Mouse (Mus musculus) lung, embryonic 16.5 days (tissue): ENCODE results near the gene Scd3. TPM values are rescaled to one million over a fixed set of nuclear protein-coding genes. Genes with fewer than 3 reads are reported as not detected.

Source experiments
- ATAC-seq: fragments of 200-750 bp; cut with Nextera tagmentation; 2 replicates; pipeline ENCODE4 v1.8.0; 2017; ENCODE audit warnings: low read depth, mild to moderate bottlenecking, moderate library complexity
- H3K27ac ChIP-seq: fragments of 300-500 bp; sonication (generic); 2 replicates; pipeline ENCODE4 v1.5.1; 2014; ENCODE audit warnings: mild to moderate bottlenecking, control low read depth, low read length
- H3K27me3 ChIP-seq: fragments of 300-500 bp; sonication (generic); 2 replicates; pipeline ENCODE4 v1.6.1; 2014; ENCODE audit warnings: low read depth, low read length, mixed read lengths; ENCODE audit not compliant: control insufficient read depth, insufficient read depth
- H3K36me3 ChIP-seq: fragments of 300-500 bp; sonication (generic); 2 replicates; pipeline ENCODE4 v1.6.1; 2014; ENCODE audit warnings: low read length; ENCODE audit not compliant: control insufficient read depth, insufficient read depth
- H3K4me1 ChIP-seq: fragments of 300-500 bp; sonication (generic); replicated peaks from 2 replicates; pipeline ENCODE4 v1.6.1; 2014; ENCODE audit warnings: low read length, mixed read lengths; ENCODE audit not compliant: control insufficient read depth, insufficient read depth
- H3K4me2 ChIP-seq: fragments of 300-500 bp; sonication (generic); 2 replicates; pipeline ENCODE4 v1.6.1; 2014; ENCODE audit warnings: low read depth, low read length, control low read depth
- H3K4me3 ChIP-seq: fragments of 300-500 bp; sonication (generic); 2 replicates; pipeline ENCODE4 v1.5.1; 2014; ENCODE audit warnings: mild to moderate bottlenecking, low read length, control low read depth
- H3K9ac ChIP-seq: fragments of 300-500 bp; sonication (generic); 2 replicates; pipeline ENCODE4 v1.6.1; 2014; ENCODE audit warnings: low read length, control low read depth
- H3K9me3 ChIP-seq: fragments of 300-500 bp; sonication (generic); 2 replicates; pipeline ENCODE4 v1.6.1; 2016; ENCODE audit warnings: low read length; ENCODE audit not compliant: control insufficient read depth
- WGBS: fragments of 180-500 bp; shearing (Covaris S2); extraction: QIAGEN DNeasy Blood & Tissue Kit; methylation state at CpG from one replicate; pipeline ENCODE4 v1.1.7; 2014; 5-methylcytosine and 5-hydroxymethylcytosine counted together
- polyA plus RNA-seq: library from polyadenylated mRNA; unstranded; fragments of >200 nt; fragmentation: Nextera tagmentation; extraction: Ambion mirVana; gene quantifications from 2 replicates; pipeline ENCODE4 v1.2.1, GENCODE M21; 2015

The Scd3 gene
- polyA plus RNA-seq: 0.48 and 0.91 TPM in 2 replicates

DNA sequence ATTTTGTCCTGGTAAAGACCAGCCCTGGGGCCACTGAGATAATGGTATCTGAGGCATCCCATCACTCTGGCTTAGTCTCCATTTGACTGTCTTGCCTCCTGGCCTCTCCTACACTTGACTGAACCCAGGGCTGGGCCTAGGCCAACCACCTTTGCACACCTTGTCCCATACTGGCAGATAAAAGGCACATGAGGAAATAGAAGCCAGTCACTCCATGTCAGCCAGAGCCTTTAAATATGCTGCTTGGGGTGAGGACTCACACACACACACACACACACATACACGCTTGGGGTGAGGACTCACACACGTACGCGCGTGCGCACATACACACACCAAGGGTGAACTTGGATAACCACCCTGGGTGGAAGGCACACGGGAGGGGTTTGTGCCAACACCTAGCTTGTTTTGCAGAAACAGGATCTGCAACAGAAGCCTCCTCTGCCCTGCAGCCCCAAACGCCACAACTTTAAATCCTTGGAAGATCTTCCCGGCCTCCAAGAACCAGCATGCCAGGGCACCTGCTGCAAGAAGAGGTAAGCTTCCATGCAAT, at the start of gene Scd3:
Gene Scd3, plus strand, starts transcription at position 255 of the 550 bp plus-strand sequence.
- Histone ChIP-seq H3K27ac (no peak within 1 kb of the TSS), H3K4me3 (no peak within 1 kb of the TSS), H3K9me3 (no peaks in the 10 kb centered on the region), H3K9ac (no peak within 1 kb of the TSS), H3K4me1 (no peaks in the 10 kb centered on the region), H3K27me3 (no peaks in the 10 kb centered on the region), H3K4me2 (no peak within 1 kb of the TSS), H3K36me3 (no peaks in the 10 kb centered on the region)
- WGBS: 93% methylated on average over 9 of the region's 9 CpGs
- no peak for ATAC-seq

DNA sequence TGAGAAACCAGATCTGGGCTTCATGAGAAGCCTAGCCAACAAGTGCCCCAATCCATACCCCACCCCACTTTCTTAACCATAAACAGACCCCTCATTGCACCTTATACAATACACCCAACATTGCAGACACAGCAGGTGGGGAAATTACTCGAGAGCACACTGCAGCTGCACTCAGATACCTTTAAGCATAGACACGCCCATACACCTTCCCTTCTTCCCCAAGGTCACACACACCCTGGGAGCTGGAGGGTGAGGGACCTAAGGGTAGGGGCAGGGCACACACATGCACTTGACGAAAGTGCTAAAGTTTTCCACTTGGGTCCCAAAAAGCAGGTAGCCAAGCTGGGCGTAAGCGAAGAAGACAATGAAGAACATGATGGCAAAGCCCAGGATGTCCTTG, 49.3 kb upstream of the Scd3 start:
- Histone ChIP-seq H3K27me3 (no peaks in the 10 kb centered on the region), H3K9me3 (no peaks in the 10 kb centered on the region), H3K27ac (no peak overlapping the region), H3K4me1 (no peaks in the 10 kb centered on the region), H3K36me3 (no peaks in the 10 kb centered on the region), H3K9ac (no peak overlapping the region), H3K4me3 (no peak overlapping the region), H3K4me2 (no peak overlapping the region)
- 74% methylated on average over 5 of the region's 5 CpGs for WGBS
- ATAC-seq: no peak

DNA sequence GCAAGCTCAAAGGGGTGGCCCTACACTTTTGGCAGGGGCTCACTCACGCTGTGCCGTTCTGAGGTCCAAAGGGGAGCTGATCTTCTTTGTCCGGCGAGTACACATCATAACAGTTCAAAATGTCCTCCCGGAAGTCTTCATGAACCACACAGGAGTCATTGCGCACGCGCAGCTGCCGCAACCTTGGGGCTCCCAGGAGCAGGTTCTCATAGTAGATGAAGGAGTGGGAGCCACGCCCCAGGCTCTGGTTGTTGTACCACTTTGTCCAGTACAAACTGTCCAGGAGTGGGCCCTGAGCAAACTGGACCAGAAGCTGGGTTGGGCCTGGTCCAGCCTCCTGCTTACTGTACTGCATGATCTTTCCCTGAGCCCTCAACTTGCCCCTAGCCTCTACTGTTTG, 46.1 kb upstream of the Scd3 start:
- 91% methylated on average over 10 of the region's 10 CpGs for WGBS
- Histone ChIP-seq H3K9me3 (no peaks in the 10 kb centered on the region), H3K4me3 (no peak overlapping the region), H3K27ac (no peak overlapping the region), H3K4me1 (no peaks in the 10 kb centered on the region), H3K36me3 (no peaks in the 10 kb centered on the region), H3K27me3 (no peaks in the 10 kb centered on the region), H3K4me2 (no peak overlapping the region), H3K9ac (no peak overlapping the region)
- no peak for ATAC-seq

DNA sequence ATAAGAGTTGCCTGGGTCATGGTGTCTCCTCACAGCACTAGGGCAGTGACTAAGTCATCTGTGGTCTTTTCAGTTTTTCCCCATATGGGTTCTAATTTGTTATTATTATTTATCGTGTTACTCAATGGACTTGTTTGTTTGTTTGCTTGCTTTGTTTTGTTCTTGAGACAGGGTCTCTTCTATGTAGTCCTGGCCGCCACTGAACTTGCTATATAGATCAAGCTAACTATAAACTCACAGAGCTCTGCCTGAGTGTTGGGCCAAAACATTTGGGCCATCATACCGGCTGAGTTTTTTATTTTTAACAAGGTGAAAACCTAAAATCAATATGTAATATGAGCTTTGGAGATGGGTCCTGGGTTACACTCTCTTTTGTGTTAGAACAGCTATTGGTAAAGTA, 43.7 kb upstream of the Scd3 start:
- no peaks in the 10 kb centered on the region for H3K9me3 ChIP-seq
- H3K27me3 ChIP-seq: no peaks in the 10 kb centered on the region
- no peak overlapping the region for H3K4me3 ChIP-seq
- 72% methylated on average over 3 of the region's 3 CpGs for WGBS
- ATAC-seq: no peak
- H3K36me3 ChIP-seq: no peaks in the 10 kb centered on the region
- H3K4me2 ChIP-seq: no peak overlapping the region
- no peaks in the 10 kb centered on the region for H3K4me1 ChIP-seq
- no peak overlapping the region for H3K27ac ChIP-seq
- H3K9ac ChIP-seq: no peak overlapping the region

DNA sequence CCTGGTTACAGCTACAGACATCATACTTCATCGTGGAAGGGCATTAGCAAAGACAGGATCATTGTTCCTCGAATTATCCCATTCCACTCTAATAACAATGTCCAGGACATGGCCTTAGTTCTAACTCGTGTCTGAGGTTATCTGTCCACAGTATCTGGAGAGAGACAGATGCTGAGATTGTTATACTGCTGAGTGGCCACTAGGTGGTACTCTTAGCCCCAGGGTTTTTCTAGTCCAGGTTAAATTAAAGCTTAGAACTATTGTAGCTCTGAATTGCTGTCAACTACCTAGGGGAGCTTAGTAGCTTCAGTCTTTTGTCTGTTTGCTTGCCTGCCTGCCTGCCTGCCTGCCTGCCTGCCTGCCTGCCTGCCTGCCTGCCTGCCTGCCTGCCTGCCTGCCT, 41.6 kb upstream of the Scd3 start:
- H3K27ac ChIP-seq: no peak overlapping the region
- no peak for ATAC-seq
- 10% methylated on average over 3 of the region's 3 CpGs for WGBS

DNA sequence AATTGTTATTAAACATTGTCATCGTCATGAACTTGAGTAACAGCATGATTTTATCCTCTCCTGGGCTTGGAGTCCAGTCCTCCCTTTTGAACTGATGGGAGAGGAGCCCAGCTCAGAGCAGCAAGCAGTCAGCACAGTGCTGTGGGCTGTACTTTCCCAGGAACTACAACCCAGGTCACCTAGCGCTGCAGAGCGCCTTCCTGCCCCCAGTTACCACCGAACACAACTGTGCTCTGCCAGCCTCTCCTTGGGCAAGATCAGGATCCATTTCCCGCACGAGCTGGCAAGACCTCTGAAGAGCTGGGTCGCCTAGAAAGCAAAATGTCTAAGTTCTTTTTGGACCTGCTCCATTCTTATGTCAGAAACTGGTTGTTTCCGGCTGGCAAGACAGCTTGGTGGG, 28.2 kb upstream of the Scd3 start:
- no peak for ATAC-seq
- no peak overlapping the region for H3K27ac ChIP-seq
- no peaks in the 10 kb centered on the region for H3K27me3 ChIP-seq
- H3K4me1 ChIP-seq: no peaks in the 10 kb centered on the region
- H3K4me3 ChIP-seq: no peak overlapping the region
- 59% methylated on average over 8 of the region's 8 CpGs for WGBS
- H3K36me3 ChIP-seq: no peaks in the 10 kb centered on the region
- H3K4me2 ChIP-seq: no peak overlapping the region
- no peaks in the 10 kb centered on the region for H3K9me3 ChIP-seq
- no peak overlapping the region for H3K9ac ChIP-seq

More for the DNA sequence above, 41.6 kb upstream of the Scd3 start:
- no peak overlapping the region for H3K9ac ChIP-seq
- H3K27me3 ChIP-seq: no peaks in the 10 kb centered on the region
- no peaks in the 10 kb centered on the region for H3K9me3 ChIP-seq
- no peaks in the 10 kb centered on the region for H3K36me3 ChIP-seq
- H3K4me2 ChIP-seq: no peak overlapping the region
- H3K4me3 ChIP-seq: no peak overlapping the region
- no peaks in the 10 kb centered on the region for H3K4me1 ChIP-seq

DNA sequence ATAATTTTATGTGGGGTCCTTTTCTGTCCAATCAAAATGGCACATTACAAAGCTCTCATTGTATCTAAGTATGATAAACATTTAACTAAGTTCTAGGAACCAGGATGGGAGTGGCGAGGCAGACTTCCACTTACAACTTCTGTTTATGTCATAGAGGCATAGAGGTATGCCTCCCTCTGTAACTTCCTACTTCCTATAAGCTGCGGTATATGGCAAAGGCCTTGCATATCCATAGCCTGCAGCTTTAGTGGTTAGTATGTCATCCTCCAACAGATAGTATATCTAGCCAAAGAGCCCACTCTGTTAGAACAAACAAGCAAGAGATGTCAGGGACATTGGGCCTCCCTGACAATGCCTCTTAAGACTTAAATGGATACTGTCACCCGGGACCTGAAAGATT, 26.3 kb upstream of the Scd3 start:
- Histone ChIP-seq H3K4me1 (no peaks in the 10 kb centered on the region), H3K4me2 (no peak overlapping the region), H3K27ac (no peak overlapping the region), H3K4me3 (no peak overlapping the region), H3K36me3 (no peaks in the 10 kb centered on the region), H3K27me3 (no peaks in the 10 kb centered on the region), H3K9ac (no peak overlapping the region), H3K9me3 (no peaks in the 10 kb centered on the region)
- WGBS: 77% methylated on average over 3 of the region's 3 CpGs
- no peak for ATAC-seq

DNA sequence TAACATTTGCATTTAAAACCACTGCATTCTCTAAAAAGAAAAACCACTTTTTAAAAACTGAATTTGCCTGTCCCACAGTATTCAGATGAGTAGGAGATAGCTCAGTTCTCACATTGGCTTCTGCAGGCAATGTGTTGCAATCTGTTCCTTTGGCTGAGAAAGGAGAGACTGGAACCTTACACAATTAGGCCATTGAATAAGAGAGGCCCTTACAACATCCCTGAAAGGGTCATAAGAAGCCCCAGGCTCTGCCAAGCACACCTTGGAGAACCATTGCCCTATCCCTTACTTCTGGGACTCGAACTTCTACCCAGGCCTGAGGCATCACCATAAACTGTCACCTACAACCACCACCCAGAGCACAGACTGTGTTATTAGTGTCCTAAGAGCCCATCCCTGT, 22.6 kb upstream of the Scd3 start:
- ATAC-seq: no peak
- Histone ChIP-seq H3K4me3 (no peak overlapping the region), H3K9me3 (no peaks in the 10 kb centered on the region), H3K27ac (no peak overlapping the region), H3K4me2 (no peak overlapping the region), H3K4me1 (no peaks in the 10 kb centered on the region), H3K36me3 (no peaks in the 10 kb centered on the region), H3K9ac (no peak overlapping the region), H3K27me3 (no peaks in the 10 kb centered on the region)
- 76% methylated on average over 1 of the region's 1 CpGs for WGBS

DNA sequence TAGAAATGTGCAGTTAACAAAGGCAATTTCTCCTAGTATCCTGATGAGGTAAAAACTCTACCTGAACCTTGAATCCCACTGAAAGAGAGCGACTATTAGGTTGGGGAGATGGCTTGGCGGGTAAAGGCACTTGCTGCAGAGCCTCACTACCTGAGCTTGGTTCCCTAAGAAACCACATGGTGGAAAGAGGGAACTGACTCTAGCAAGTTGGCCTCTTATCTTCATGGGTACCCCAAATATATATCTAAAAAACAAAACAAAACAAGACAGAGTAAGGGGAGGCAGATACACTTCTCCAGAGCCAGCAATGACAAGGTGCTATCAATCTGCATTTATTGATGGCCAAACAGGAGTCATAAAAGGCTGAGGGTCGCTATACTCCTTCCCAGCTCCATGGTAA, 19.1 kb upstream of the Scd3 start:
- Histone ChIP-seq H3K4me1 (no peaks in the 10 kb centered on the region), H3K27me3 (no peaks in the 10 kb centered on the region), H3K4me3 (no peak overlapping the region), H3K27ac (no peak overlapping the region), H3K9me3 (no peaks in the 10 kb centered on the region), H3K4me2 (no peak overlapping the region), H3K9ac (no peak overlapping the region), H3K36me3 (no peaks in the 10 kb centered on the region)
- no peak for ATAC-seq
- WGBS: 64% methylated on average over 3 of the region's 3 CpGs

DNA sequence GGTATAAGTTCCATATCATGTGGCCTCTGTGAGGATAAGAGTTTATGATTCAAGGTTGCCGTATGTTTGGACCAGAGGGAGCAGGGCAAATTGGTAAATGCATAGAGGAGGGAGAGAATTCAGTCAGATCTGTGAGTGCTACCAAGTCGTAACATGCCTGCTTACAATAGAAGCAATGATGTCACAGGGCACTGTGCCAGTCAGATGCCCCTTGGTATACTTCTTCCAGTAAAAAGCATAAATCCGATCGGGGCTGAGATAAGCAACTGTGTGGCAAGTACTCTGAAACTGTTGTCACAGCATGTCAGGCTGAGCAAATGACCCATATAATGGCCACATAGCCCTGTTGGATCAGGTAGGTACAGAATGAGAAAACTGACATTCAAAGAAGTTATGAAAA, 14.0 kb upstream of the Scd3 start:
- ATAC-seq: no peak
- H3K9me3 ChIP-seq: no peaks in the 10 kb centered on the region
- H3K27ac ChIP-seq: no peak overlapping the region
- H3K36me3 ChIP-seq: no peaks in the 10 kb centered on the region
- WGBS: 76% methylated on average over 4 of the region's 4 CpGs
- no peaks in the 10 kb centered on the region for H3K4me1 ChIP-seq
- no peaks in the 10 kb centered on the region for H3K27me3 ChIP-seq
- H3K4me3 ChIP-seq: no peak overlapping the region
- H3K4me2 ChIP-seq: no peak overlapping the region
- no peak overlapping the region for H3K9ac ChIP-seq
